Mouse (Mus musculus): ENCODE data around the gene Vmn1r18.
"Not testable (repeated sequence)": the region's sequence is repeated elsewhere in the genome, so short reads cannot be mapped to it uniquely, and the experiment has no call there.

The Vmn1r18 gene

DNA sequence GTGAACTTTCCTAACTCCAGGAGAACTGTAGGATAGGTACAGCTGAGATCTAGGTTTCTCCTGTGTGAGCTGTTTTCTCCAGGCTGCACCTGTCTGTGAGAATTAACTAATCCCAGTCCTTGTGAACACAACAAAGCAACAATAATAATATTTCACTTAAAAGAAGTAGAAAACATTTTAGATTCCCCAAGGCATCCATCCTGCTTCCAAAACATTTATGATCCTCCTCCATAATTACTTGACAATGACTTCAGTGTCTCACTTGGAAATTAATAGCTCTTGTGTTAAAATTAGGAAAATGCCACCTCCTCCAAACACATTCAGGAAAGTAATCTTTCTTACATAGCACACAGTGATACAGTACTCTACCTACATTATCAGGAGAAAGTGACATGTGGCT lies at the start of gene Vmn1r18:
Gene Vmn1r18, minus strand, starts transcription at position 101 of the 400 bp plus-strand sequence.
- no peak for DNase-seq (ENCODE audit: low read depth, low spot score)

DNA sequence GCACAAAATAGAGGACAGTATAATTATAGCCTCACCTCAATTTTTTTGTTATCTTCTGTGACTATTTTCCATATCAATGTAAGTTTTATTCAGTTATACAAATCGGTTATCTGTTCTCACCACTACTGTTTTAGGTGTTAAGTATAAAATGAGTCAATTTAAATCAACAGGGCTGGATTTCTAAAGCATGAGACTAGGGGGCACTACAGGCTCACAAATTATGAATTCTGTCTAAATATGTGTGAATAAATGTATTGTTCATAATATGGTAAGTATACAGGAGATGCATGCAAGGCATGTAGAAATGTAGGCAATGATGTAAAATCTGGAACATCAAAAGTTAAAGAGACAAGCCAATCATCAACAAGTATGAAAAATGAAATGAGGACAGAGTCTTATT lies 35.6 kb upstream of the Vmn1r18 start:
- peak; percentile 40 for DNase-seq (ENCODE audit: low read depth, low spot score)

DNA sequence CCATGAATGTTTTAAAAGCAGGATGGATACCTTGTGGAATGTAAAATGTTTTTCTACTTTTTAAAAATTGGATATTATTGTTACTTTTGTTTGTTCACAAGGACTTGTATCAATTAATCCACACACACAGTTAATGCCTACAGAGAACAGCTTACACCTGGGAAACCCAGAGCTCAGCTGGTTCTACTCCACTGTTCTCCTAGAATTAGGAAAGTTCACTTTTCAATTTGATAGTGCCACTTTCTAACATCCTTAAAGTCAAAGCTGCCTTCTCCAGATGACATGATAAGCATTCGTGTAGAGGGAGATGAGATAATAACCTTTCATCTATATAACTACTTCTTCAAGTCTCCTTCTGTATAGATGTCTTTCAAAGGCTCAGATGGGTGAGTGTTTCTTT lies 33.0 kb upstream of the Vmn1r18 start, which contains the start of gene Vmn1r20:
Gene Vmn1r20, plus strand, starts transcription at position 301 of the 400 bp plus-strand sequence.
- no peak for DNase-seq (ENCODE audit: low read depth, low spot score)

- DNase-seq (ENCODE audit: low read depth, low spot score) = not testable (repeated sequence)
Measured at GRCm38 (mm10) chr6:57403480-57403879, 7.9 kb upstream of the Vmn1r18 start, which contains the start of gene Vmn1r19. Gene Vmn1r19 (plus strand): TSS chr6:57403780.

DNA sequence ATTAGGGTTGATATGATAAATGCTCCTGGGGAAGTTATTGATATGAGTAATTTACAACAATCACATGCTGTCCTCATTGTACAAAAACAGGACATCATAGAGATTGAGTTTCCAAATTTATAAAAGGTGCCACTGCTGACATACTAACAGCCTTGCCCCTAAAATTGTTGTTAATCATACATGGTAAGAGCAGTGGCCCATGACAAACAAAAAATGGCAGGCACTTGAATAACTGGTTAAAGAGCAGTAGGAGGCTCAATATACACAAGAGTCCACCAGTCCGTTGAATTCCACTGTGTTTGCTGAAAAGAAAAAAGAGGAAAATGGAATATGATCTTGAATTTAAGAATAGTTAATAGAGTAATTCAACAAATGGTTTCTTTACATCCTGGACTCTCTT lies 28.1 kb downstream of the Vmn1r18 start:
- DNase-seq (ENCODE audit: low read depth, low spot score) = no peak

DNA sequence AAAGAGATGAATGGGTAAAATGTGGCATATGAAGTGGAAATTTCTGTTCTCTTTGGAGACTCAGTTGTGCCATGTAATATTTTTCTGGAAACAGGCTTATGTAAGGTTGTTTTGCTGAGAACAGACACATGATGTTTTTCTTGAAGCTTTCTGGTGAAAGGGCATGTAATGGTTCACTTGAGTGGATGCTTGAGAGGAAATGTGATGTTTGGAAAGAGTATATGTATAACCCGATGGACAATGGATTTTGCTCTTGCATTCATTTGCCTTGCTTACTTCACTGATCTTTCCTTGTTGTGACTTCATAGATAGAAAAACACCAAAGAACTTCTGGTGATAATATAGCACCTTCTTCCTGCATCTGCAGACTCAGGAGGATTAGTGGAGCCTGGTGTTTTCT lies 29.7 kb downstream of the Vmn1r18 start:
- not testable (repeated sequence) for DNase-seq (ENCODE audit: low read depth, low spot score)

DNA sequence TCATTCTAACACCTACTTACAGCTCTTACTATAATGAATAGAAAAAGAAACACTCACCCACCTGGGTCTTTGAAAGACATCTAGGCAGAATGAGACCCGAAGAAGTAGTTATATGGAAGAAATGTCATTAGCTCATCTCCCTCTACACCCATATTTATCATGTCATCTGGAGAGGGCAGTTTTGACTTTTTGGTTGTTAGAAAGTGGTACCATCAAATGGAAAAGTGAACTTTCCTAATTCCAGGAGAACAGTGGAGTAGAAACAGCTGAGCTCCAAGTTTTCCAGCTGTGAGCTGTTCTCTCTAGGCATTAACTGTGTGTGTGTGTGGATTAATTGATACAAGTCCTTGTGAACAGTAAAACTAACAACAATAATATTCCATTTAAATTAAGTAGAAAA lies 32.0 kb downstream of the Vmn1r18 start, which contains the start of gene Vmn1r17:
Gene Vmn1r17, minus strand, starts transcription at position 101 of the 400 bp plus-strand sequence.
- no peak for DNase-seq (ENCODE audit: low read depth, low spot score)

DNA sequence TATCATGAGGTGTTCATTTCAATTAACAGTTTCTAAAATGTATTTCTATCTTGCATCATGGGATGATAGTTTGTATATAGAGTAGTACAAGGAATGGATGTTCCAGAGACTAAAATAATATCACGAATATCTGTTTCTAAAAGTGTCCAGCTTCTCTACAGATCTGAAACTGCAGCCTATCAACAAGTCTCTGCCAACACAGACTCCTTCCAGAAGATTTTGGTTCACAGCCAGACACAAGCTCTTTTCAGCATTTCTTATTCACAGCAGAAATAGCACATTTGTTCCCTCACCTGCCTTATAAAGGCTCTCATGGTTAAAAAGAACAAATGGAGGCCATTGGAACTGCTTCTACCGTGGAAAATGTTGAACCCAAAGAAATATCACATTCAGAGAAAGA lies 38.7 kb downstream of the Vmn1r18 start:
- DNase-seq (ENCODE audit: low read depth, low spot score) = no peak

GRCm38 (mm10) chr6:57329394-57329793 lies 66.2 kb downstream of the Vmn1r18 start, which contains the start of gene Vmn1r16:
Gene Vmn1r16 (minus strand): TSS chr6:57329494.
- no peak for DNase-seq (ENCODE audit: low read depth, low spot score)
